Mouse (Mus musculus) intestine, embryonic 15.5 days (tissue): ENCODE data around the gene Acmsd. TPM values are rescaled to one million over a fixed set of nuclear protein-coding genes. Genes with fewer than 3 reads are reported as not detected.

Experiments
- polyA plus RNA-seq: library from polyadenylated mRNA; unstranded; fragments of >200 nt; fragmentation: Nextera tagmentation; extraction: Ambion mirVana; gene quantifications from 2 replicates; pipeline ENCODE4 v1.2.1, GENCODE M21; 2015

The Acmsd gene
- polyA plus RNA-seq, 1 experiment from 2014 or later = 0.28 TPM

Other genes starting within 250 kb of the Acmsd start
- 0.85 and 0.88 TPM in 2 replicates for gene Tmem163, start 49.9 kb upstream of the Acmsd start, polyA plus RNA-seq
- gene Ccnt2, start 44.8 kb downstream of the Acmsd start, polyA plus RNA-seq = 57.1 and 57.7 TPM in 2 replicates
- not detected in 2 replicates for gene Map3k19, start 125.6 kb downstream of the Acmsd start, polyA plus RNA-seq
- 20.8 and 22.4 TPM in 2 replicates for gene Rab3gap1, start 139.4 kb downstream of the Acmsd start, polyA plus RNA-seq